Mouse (Mus musculus): ENCODE measurements around the gene Gimap5.

Gimap5 gene

GRCm38 (mm10) chr6:48745959-48746889 is at the start of gene Gimap5:
Gene Gimap5, plus strand, starts transcription at chr6:48746197.
- peak; percentile 53 for DNase-seq

DNA sequence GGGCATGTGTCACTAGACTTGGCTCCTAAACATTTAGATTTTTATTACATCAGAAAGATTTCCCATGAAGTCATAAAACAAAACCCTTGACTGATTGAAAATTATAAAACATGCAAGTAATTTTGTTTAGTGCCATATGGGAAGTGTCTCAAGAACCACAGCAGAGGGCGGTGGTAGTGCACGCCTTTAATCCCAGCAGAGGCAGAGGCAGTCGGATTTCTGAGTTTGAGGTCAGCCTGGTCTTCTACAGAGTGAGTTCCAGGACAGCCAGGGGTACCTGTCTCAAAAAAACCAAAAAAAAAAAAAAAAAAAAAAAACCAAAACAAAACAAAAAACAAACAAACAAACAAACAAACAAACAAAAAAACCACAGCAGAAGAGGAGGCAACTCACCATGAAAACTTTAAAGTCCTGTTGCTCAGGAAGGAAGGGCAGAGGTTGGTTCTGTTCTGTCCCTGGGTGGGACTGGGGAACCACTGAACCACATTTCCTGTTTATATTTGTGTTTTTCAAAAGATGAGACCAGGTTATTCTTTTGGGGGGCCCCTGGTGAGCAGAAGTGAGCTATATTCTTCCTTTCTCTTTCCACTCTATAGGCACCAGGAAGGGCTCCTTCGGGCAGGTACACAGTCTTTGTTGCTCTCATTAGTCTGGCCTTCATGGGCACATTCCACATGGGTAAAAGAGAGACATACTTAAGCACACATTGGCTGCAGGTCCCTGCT is 49.0 kb upstream of the Gimap5 start:
- DNase-seq = no peak

DNA sequence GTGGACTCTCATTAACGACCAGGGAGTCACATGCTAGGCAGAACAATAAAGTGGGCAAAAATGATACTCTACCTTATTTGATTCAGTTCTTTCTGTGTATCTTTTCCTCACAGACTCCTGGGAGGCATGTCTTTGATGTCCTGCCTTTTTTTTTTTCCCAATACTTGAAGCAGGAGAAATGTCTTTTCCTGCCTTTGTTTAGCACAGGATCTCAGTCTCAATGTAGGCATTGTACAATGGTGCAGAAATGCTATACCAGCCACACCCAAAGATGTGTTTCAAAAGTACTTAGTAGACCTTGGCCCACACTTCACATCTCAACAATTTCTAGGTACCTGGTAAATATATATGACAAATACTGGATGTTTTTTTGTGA is 48.5 kb upstream of the Gimap5 start:
- no peak for DNase-seq

DNA sequence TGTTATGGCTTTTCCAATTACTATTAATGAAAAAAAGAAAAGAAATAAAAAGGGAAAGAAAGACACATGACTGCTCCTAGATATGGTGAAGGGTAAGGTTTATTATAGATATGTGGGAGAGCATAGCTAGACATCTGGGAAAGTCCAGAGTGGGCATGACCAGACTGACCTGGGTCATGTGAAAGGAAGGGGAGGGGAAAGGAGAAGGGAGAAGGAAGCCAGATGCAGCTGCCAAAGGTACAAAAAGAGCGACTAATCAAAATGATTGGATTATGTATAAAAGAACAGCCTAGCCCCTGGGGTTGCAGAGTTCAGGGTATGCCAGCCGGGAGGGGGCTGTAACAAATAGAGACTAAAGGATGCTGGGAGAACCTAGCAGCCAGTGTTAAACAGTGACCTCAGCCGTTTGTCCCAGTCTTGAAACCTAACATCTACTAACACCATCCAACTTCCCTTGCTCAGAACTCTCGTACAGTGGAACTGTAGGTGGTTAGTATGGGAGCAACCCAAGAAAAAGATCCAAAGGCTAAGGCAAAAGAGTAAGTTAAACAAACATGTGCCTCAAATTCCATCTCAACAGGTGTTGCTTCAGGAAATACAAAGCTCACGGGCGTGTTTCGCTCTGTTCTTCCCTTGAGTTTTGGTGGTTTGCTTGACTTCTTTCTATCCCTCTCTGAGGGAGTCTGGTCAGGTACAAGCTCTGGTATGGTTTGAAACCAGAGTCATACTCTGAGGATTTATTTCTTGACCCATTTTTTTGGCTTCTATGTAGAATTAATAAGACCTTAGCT is 47.7 kb upstream of the Gimap5 start:
- DNase-seq = no peak

- no peak for DNase-seq
Observed at GRCm38 (mm10) chr6:48698888-48699287, 47.1 kb upstream of the Gimap5 start.

DNA sequence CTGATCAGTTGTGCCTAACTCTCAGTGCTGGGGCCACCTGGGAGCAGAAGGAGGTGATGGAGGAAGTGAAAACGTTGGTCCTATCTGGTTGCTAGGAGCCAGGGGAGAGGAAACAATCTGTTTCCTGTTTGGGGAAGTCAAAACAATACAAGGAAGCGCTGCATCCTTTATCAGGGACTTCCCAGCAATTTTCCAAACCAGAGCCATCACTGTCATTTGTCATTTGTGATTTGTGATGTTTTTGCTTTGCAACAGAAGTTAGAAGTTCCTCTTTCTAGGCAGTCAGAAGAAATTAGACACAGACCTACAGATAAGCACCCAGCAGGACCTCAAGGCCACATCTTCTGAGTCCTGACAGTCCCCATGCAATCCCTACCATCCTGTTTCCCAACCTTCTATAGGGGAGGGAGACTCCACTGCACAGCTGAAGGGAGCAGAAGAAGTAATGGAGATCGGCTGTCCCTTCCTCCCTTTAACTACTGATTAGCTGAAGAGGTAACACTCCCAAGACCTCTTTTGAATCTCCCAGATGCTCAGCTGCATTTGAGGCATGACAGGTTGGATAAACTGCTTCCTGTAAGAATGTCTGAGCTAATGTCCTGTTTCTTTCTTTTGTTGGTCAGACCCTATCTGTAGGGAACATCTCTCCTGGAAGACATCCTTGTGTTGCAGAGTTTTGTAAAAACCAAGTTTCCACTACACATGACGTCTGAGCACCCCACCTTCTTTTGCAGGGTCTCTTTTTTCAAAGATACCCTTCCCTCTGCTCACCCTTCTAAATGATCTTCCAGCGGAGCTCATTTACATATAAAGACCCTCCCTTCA is 45.5 kb upstream of the Gimap5 start:
- DNase-seq = peak; percentile 10

DNA sequence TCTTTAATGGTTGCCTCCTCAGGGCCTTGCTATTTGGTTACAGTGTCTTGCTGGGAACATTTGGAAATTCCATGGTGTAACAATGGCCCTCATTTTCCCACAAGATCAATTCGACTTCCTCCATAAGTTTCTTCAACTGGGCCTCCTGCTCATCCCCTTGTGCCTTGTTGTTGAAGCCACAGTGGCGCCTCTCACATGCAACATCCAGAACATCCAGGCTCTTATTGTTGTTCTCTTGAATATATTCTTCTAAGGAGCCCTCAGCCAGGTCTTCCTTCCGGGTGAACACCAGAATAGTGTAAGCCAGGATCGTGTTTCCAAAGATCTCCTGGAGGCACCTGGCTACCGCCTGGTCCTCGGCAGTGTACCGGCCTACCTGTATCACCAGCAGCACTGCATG is 43.9 kb upstream of the Gimap5 start:
- no peak for DNase-seq

- DNase-seq = no peak
Observed at GRCm38 (mm10) chr6:48702601-48703000, 43.4 kb upstream of the Gimap5 start.

- DNase-seq = no peak
Observed at GRCm38 (mm10) chr6:48704146-48704545, 41.9 kb upstream of the Gimap5 start.

GRCm38 (mm10) chr6:48706130-48706529 is 39.9 kb upstream of the Gimap5 start:
- DNase-seq = no peak

GRCm38 (mm10) chr6:48718455-48718854 is 27.5 kb upstream of the Gimap5 start, which contains the start of the genes Gm28053 and Gimap7:
Gene Gm28053, plus strand, starts transcription at chr6:48718607.
Gene Gimap7, plus strand, starts transcription at chr6:48718621.
- DNase-seq = no peak

GRCm38 (mm10) chr6:48720326-48720725 is 25.7 kb upstream of the Gimap5 start:
- no peak for DNase-seq

DNA sequence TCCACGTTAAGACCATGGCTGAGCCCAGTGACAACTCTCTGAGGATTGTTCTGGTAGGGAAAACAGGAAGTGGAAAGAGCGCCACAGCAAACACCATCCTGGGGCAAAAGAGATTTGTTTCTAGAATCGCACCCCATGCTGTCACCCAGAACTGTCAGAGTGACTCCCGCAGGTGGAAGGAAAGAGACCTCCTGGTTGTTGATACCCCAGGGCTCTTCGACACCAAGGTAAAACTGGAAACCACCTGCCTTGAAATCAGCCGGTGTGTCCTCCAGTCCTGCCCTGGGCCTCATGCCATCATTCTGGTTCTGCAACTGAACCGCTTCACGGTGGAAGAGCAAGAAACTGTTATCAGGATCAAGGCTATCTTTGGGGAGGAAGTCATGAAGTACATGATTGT is 22.5 kb upstream of the Gimap5 start:
- no peak for DNase-seq

DNA sequence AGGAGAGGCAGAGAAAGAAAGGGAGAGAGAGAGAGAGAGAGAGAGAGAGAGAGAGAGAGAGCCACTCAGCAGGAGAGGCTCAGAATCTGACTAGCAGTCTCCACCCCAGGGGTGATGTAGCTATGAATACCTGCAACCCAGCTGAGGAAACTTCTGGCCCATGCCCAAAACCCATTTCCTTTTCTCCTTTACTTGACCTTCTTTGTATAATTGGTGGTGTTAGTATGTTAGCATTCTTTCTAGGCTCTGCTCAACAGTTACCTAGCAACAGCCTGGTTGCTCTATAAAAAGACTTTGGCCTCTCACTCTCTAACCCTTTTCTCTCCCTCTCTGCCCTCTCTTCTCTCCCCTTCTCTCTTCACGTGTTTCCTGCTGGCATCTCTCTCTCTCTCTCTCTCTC is 20.5 kb upstream of the Gimap5 start:
- DNase-seq = peak; percentile 8

- no peak for DNase-seq
Observed at GRCm38 (mm10) chr6:48727761-48728160, 18.2 kb upstream of the Gimap5 start.

GRCm38 (mm10) chr6:48732864-48733304 is 13.1 kb upstream of the Gimap5 start:
- no peak for DNase-seq

DNA sequence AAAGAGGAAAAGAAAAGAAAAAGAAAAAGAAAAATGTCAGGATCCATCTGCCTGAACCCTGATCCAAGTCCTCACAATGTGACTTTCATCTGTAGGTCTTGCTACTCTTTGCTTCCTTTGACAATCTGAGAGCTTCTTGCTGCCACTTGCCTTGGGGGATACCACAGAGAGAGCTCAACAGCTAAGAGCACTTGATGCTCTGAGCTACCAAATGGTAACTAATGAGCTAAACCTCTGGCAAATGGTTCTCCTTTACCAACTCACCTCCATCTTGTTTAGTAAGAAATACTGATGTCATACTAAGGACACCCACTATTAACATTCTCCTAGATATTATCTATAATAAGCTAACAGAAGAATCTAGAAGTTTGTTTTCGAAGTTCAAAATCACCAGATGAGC is 12.3 kb upstream of the Gimap5 start:
- DNase-seq = no peak

DNA sequence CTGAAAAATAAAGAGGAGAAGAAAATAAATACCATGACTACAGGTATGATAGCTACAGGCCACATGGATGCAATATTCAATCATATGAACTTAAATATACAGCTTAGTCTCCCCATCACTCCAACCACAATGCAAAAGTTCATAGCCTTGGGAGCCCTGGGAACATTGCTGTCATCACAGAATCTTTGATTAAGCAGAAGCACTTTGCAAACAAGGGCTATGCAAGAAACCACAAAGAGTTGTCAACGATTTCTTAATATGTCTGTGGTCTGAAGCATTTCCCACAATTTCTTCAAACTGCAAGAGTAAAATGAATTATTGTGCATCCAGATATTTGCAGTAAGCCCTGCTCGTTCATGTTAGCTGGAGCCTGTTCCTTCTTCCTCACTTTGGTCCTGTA is 8.9 kb upstream of the Gimap5 start:
- no peak for DNase-seq

- no peak for DNase-seq
Observed at GRCm38 (mm10) chr6:48737688-48738087, 8.3 kb upstream of the Gimap5 start.

GRCm38 (mm10) chr6:48738961-48739779 is 6.8 kb upstream of the Gimap5 start, which contains the start of gene Gimap1:
Gene Gimap1, plus strand, starts transcription at chr6:48739054.
- DNase-seq = no peak

- DNase-seq = no peak
Observed at GRCm38 (mm10) chr6:48739780-48740055, 6.3 kb upstream of the Gimap5 start.
